Mouse (Mus musculus) kidney, adult 2 months (tissue): ENCODE results near the gene Gabpb2.

Experiments
- CTCF ChIP-seq: fragments of 200-500 bp; conservative IDR thresholded peaks from 2 replicates; pipeline ENCODE4 v1.5.1; 2011; ENCODE audit warnings: low read depth, mild to moderate bottlenecking, control low read depth, low read length, moderate library complexity, mixed read lengths; ENCODE audit not compliant: insufficient read depth, insufficient read length
- POLR2A ChIP-seq: fragments of 200-500 bp; IDR thresholded peaks from one replicate; pipeline ENCODE4 v1.6.1; 2011; ENCODE audit warnings: low read depth, low read length, control low read depth

GRCm38 (mm10) chr3:95266052-95266451 lies 48.3 kb upstream of the Gabpb2 start:
- TF ChIP-seq POLR2A: no peak
- no peak for TF ChIP-seq CTCF
